Mouse (Mus musculus) hematopoietic stem cell, adult 5-6 weeks (primary cell): Measurements from ENCODE around the gene B130006D01Rik. TPM values are rescaled to one million over a fixed set of nuclear protein-coding genes. Genes with fewer than 3 reads are reported as not detected.
"Not testable (repeated sequence)": the region's sequence is repeated elsewhere in the genome, so short reads cannot be mapped to it uniquely, and the experiment has no call there.

ENCODE experiments used
- ATAC-seq, 2 experiments: fragments of 125-278 bp in 1 of 2; replicated peaks in 1 of 2; 2 replicates each; pipeline ENCODE4 v1.8.0; 2016 to 2017; ENCODE audit warnings: inconsistent platforms in 2 of 2, mild to moderate bottlenecking in 2 of 2, moderate number of reproducible peaks in 2 of 2, low read depth in 1 of 2, moderate TSS enrichment in 1 of 2; ENCODE audit not compliant: low FRiP score in 2 of 2, poor library complexity in 2 of 2, severe bottlenecking in 2 of 2, insufficient read depth in 1 of 2, low TSS enrichment in 1 of 2
- total RNA-seq: library from RNA; stranded (forward); fragments of 172-1452, 232-1000 nt; gene quantifications from 2 replicates; pipeline ENCODE4 v1.2.3, GENCODE M21; 2017

The B130006D01Rik gene
- total RNA-seq, 1 experiment from 2014 or later: 1.7 TPM

- ATAC-seq: peak; percentile 67 to 69; a peak in 2 of 4 replicates
Measured at GRCm38 (mm10) chr11:95750995-95751394, 27.6 kb downstream of the B130006D01Rik start.

- not testable (repeated sequence) for ATAC-seq
Measured at GRCm38 (mm10) chr11:95755137-95755536, 31.8 kb downstream of the B130006D01Rik start.

GRCm38 (mm10) chr11:95760521-95760920 lies 37.1 kb downstream of the B130006D01Rik start:
- no peak for ATAC-seq

GRCm38 (mm10) chr11:95762996-95763395 lies 39.6 kb downstream of the B130006D01Rik start:
- no peak for ATAC-seq

- ATAC-seq: no peak
Measured at GRCm38 (mm10) chr11:95764806-95765205, 41.4 kb downstream of the B130006D01Rik start.

- no peak for ATAC-seq
Measured at GRCm38 (mm10) chr11:95765334-95765733, 41.9 kb downstream of the B130006D01Rik start.

- no peak for ATAC-seq
Measured at GRCm38 (mm10) chr11:95768244-95768643, 44.9 kb downstream of the B130006D01Rik start.

GRCm38 (mm10) chr11:95769208-95769607 lies 45.8 kb downstream of the B130006D01Rik start:
- no peak for ATAC-seq

GRCm38 (mm10) chr11:95770720-95771364 lies 47.5 kb downstream of the B130006D01Rik start:
- peak in 1 of 2 experiments; percentile 60; a peak in 2 of 4 replicates for ATAC-seq

GRCm38 (mm10) chr11:95771665-95772064 lies 48.3 kb downstream of the B130006D01Rik start:
- ATAC-seq: no peak

- no peak for ATAC-seq
Measured at GRCm38 (mm10) chr11:95773264-95773663, 49.9 kb downstream of the B130006D01Rik start.

Other genes starting within 250 kb of the B130006D01Rik start
- not detected in 2 replicates for gene Nxph3, start 209.0 kb upstream of the B130006D01Rik start, total RNA-seq
- not detected in 2 replicates for gene Ngfr, start 135.9 kb upstream of the B130006D01Rik start, total RNA-seq
- 76.0 and 90.7 TPM in 2 replicates for gene Phb, start 56.6 kb upstream of the B130006D01Rik start, total RNA-seq
- gene Zfp652, start 10.9 kb upstream of the B130006D01Rik start, total RNA-seq: 21.9 and 26.4 TPM in 2 replicates
- 3.9 and 4.8 TPM in 2 replicates for gene Phospho1, start 100.9 kb downstream of the B130006D01Rik start, total RNA-seq
- 12.0 and 33.3 TPM in 2 replicates for gene Gngt2, start 113.6 kb downstream of the B130006D01Rik start, total RNA-seq
- gene Abi3, start 118.9 kb downstream of the B130006D01Rik start, total RNA-seq: 8.7 and 16.0 TPM in 2 replicates
- 1.3 TPM in 1 of 2 replicates, not detected in the other for gene B4galnt2, start 191.3 kb downstream of the B130006D01Rik start, total RNA-seq